Mouse (Mus musculus) CH12.LX (cell line): ENCODE data around the gene Mrm1. TPM values are rescaled to one million over a fixed set of nuclear protein-coding genes. Genes with fewer than 3 reads are reported as not detected.

Experiments used
- DNase-seq: peaks from one replicate; pipeline ENCODE4 v3.0.0-alpha.2; 2013; ENCODE audit errors: extremely low read depth
- H3K27ac ChIP-seq: 2 replicates; pipeline ENCODE4 v1.5.1; 2012; ENCODE audit warnings: low read depth, mild to moderate bottlenecking, control low read depth, moderate library complexity; ENCODE audit not compliant: insufficient read depth
- H3K27me3 ChIP-seq: replicated peaks from 2 replicates; pipeline ENCODE3; 2012; ENCODE audit warnings: inconsistent platforms
- H3K36me3 ChIP-seq, 2 experiments: replicated peaks in 1 of 2; 2 replicates each; pipeline versions ENCODE3 to v1.6.1; 2012; ENCODE audit warnings: inconsistent platforms in 1 of 2, low read length in 1 of 2, mild to moderate bottlenecking in 1 of 2, mixed read lengths in 1 of 2, moderate library complexity in 1 of 2; ENCODE audit not compliant: control insufficient read depth in 1 of 2, insufficient read depth in 1 of 2
- H3K4me1 ChIP-seq, 2 experiments: 2 replicates each; pipeline ENCODE4 v1.6.1; 2012; ENCODE audit warnings: inconsistent platforms in 1 of 2, moderate library complexity in 1 of 2; ENCODE audit not compliant: insufficient read depth in 2 of 2, control insufficient read depth in 1 of 2
- H3K4me2 ChIP-seq: 2 replicates; pipeline ENCODE4 v1.6.1; 2012; ENCODE audit warnings: low read depth, mild to moderate bottlenecking, control low read depth; ENCODE audit not compliant: poor library complexity, insufficient read depth, severe bottlenecking
- H3K4me3 ChIP-seq, 3 experiments: fragments of 150-350 bp in 1 of 3; sonication (generic) in 1 of 3; replicated peaks in 1 of 3; 2 replicates each; pipeline versions ENCODE3 to v1.5.1; 2011 to 2012; ENCODE audit warnings: low read depth in 2 of 3, low read length in 2 of 3, mild to moderate bottlenecking in 2 of 3, moderate library complexity in 2 of 3, control low read depth in 1 of 3, improper control_type of control experiment in 1 of 3, inconsistent platforms in 1 of 3, mixed read lengths in 1 of 3; ENCODE audit not compliant: poor library complexity in 1 of 3
- H3K79me2 ChIP-seq: replicated peaks from 2 replicates; pipeline ENCODE4 v1.6.1; 2012; ENCODE audit warnings: mild to moderate bottlenecking, moderate library complexity; ENCODE audit not compliant: control insufficient read depth, poor library complexity, insufficient read depth, severe bottlenecking; ENCODE audit errors: extremely low read depth
- H3K9ac ChIP-seq: 2 replicates; pipeline ENCODE4 v1.6.1; 2012; ENCODE audit warnings: low read depth, mild to moderate bottlenecking, control low read depth, moderate library complexity; ENCODE audit not compliant: insufficient read depth
- H3K9me3 ChIP-seq: replicated peaks from 2 replicates; pipeline ENCODE3; 2012; ENCODE audit warnings: low read length, inconsistent platforms, mixed read lengths
- BHLHE40 ChIP-seq: IDR thresholded peaks from 2 replicates; pipeline ENCODE4 v1.6.1; 2011; ENCODE audit warnings: mild to moderate bottlenecking, low read depth, low read length, improper control_type of control experiment
- CTCF ChIP-seq, 2 experiments: IDR thresholded peaks in 1 of 2; conservative IDR thresholded peaks in 1 of 2; 2 replicates each; pipeline ENCODE4 v1.5.1; 2011 to 2012; ENCODE audit warnings: low read depth in 2 of 2, low read length in 2 of 2, improper control_type of control experiment in 1 of 2, inconsistent platforms in 1 of 2, mild to moderate bottlenecking in 1 of 2, moderate library complexity in 1 of 2
- E2F4 ChIP-seq: IDR thresholded peaks from 2 replicates; pipeline ENCODE4 v1.6.1; 2011; ENCODE audit warnings: low read depth, low read length, improper control_type of control experiment; ENCODE audit not compliant: insufficient replicate concordance
- ELF1 ChIP-seq: IDR thresholded peaks from 2 replicates; pipeline ENCODE4 v1.6.1; 2014; ENCODE audit warnings: low read depth, mild to moderate bottlenecking, inconsistent platforms, low read length, improper control_type of control experiment
- EP300 ChIP-seq: IDR thresholded peaks from 2 replicates; pipeline ENCODE4 v1.6.1; 2011; ENCODE audit warnings: low read length, improper control_type of control experiment
- ETS1 ChIP-seq: conservative IDR thresholded peaks from 2 replicates; pipeline ENCODE4 v1.6.1; 2012; ENCODE audit warnings: low read depth, mild to moderate bottlenecking, inconsistent platforms, low read length, improper control_type of control experiment, moderate library complexity
- GABPA ChIP-seq: IDR thresholded peaks from 2 replicates; pipeline ENCODE4 v1.6.1; 2012; ENCODE audit warnings: low read depth, low read length, improper control_type of control experiment, inconsistent platforms; ENCODE audit not compliant: insufficient replicate concordance
- HCFC1 ChIP-seq: IDR thresholded peaks from 2 replicates; pipeline ENCODE4 v1.6.1; 2012; ENCODE audit warnings: low read depth, mild to moderate bottlenecking, inconsistent platforms, low read length, improper control_type of control experiment
- JUN ChIP-seq: IDR thresholded peaks from 2 replicates; pipeline ENCODE4 v1.6.1; 2011; ENCODE audit warnings: low read depth, mild to moderate bottlenecking, low read length, improper control_type of control experiment, moderate library complexity; ENCODE audit not compliant: insufficient read depth
- JUND ChIP-seq: conservative IDR thresholded peaks from 2 replicates; pipeline ENCODE4 v1.6.1; 2011; ENCODE audit warnings: low read depth, low read length, improper control_type of control experiment
- MAFK ChIP-seq: IDR thresholded peaks from 2 replicates; pipeline ENCODE4 v1.6.1; 2011; ENCODE audit warnings: low read length, improper control_type of control experiment; ENCODE audit not compliant: insufficient replicate concordance
- MAX ChIP-seq: IDR thresholded peaks from 2 replicates; pipeline ENCODE4 v1.6.1; 2011; ENCODE audit warnings: low read length, improper control_type of control experiment
- MAZ ChIP-seq: IDR thresholded peaks from 2 replicates; pipeline ENCODE4 v1.6.1; 2012; ENCODE audit warnings: low read depth, mild to moderate bottlenecking, inconsistent platforms, low read length, improper control_type of control experiment, moderate library complexity
- MEF2A ChIP-seq: IDR thresholded peaks from 2 replicates; pipeline ENCODE4 v1.6.1; 2014; ENCODE audit warnings: low read depth, mild to moderate bottlenecking, inconsistent platforms, low read length, improper control_type of control experiment, borderline replicate concordance
- MXI1 ChIP-seq: IDR thresholded peaks from 2 replicates; pipeline ENCODE4 v1.6.1; 2011; ENCODE audit warnings: mild to moderate bottlenecking, low read depth, low read length, improper control_type of control experiment
- MYC ChIP-seq: IDR thresholded peaks from 2 replicates; pipeline ENCODE4 v1.6.1; 2011; ENCODE audit warnings: low read depth, mild to moderate bottlenecking, improper control_type of control experiment, low read length
- NELFE ChIP-seq: IDR thresholded peaks from 2 replicates; pipeline ENCODE4 v1.6.1; 2011; ENCODE audit warnings: low read depth, low read length, improper control_type of control experiment
- PAX5 ChIP-seq: IDR thresholded peaks from 2 replicates; pipeline ENCODE4 v1.6.1; 2012; ENCODE audit warnings: low read length, inconsistent platforms, mixed read lengths
- POLR2A ChIP-seq: IDR thresholded peaks from 2 replicates; pipeline ENCODE4 v1.6.1; 2011; ENCODE audit warnings: low read depth, mild to moderate bottlenecking, improper control_type of control experiment, low read length
- POLR2AphosphoS2 ChIP-seq: IDR thresholded peaks from 2 replicates; pipeline ENCODE4 v1.6.1; 2011; ENCODE audit warnings: low read depth, low read length, improper control_type of control experiment
- RAD21 ChIP-seq: IDR thresholded peaks from 2 replicates; pipeline ENCODE4 v1.6.1; 2011; ENCODE audit warnings: low read depth, mild to moderate bottlenecking, low read length, improper control_type of control experiment, moderate library complexity
- SIN3A ChIP-seq: IDR thresholded peaks from 2 replicates; pipeline ENCODE4 v1.6.1; 2012; ENCODE audit warnings: low read length, improper control_type of control experiment, inconsistent platforms
- SMC3 ChIP-seq: IDR thresholded peaks from 2 replicates; pipeline ENCODE4 v1.6.1; 2011; ENCODE audit warnings: low read depth, low read length, improper control_type of control experiment
- TBP ChIP-seq: conservative IDR thresholded peaks from 2 replicates; pipeline ENCODE4 v1.6.1; 2011; ENCODE audit warnings: low read depth, low read length, improper control_type of control experiment
- USF1 ChIP-seq: IDR thresholded peaks from 2 replicates; pipeline ENCODE4 v1.6.1; 2014; ENCODE audit warnings: low read depth, mild to moderate bottlenecking, inconsistent platforms, low read length, improper control_type of control experiment
- USF2 ChIP-seq: conservative IDR thresholded peaks from 2 replicates; pipeline ENCODE4 v1.6.1; 2011; ENCODE audit warnings: low read depth, low read length, improper control_type of control experiment
- ZKSCAN1 ChIP-seq: IDR thresholded peaks from 2 replicates; pipeline ENCODE4 v1.6.1; 2012; ENCODE audit warnings: low read depth, inconsistent platforms, low read length, improper control_type of control experiment, borderline replicate concordance
- ZNF384 ChIP-seq: IDR thresholded peaks from 2 replicates; pipeline ENCODE4 v1.6.1; 2012; ENCODE audit warnings: low read depth, low read length, improper control_type of control experiment, inconsistent platforms
- dilution Hi-C: fragments of 300-500 bp; cut with MboI; formaldehyde crosslinking; loops from 2 replicates; pipeline ENCODE4 v1.14.3; 2020; ENCODE audit warnings: low sequenced_read_pairs; ENCODE audit not compliant: extremely low pct_unique_long_range_greater_than_20kb, extremely low pct_ligation_motif_present
- in situ Hi-C: fragments of 300-500 bp; cut with MboI; formaldehyde crosslinking; loops from 3 replicates; pipeline ENCODE4 v1.14.3; 2019; ENCODE audit warnings: low sequenced_read_pairs, low pct_ligation_motif_present, low pct_unique_long_range_greater_than_20kb, mixed read lengths
- polyA plus RNA-seq: library from polyadenylated mRNA; unstranded; fragments of >175 nt; gene quantifications from 2 replicates; pipeline ENCODE4 v1.2.1, GENCODE M21; 2012; ENCODE audit warnings: low read depth; ENCODE audit not compliant: insufficient read length
- total RNA-seq, 2 experiments: library from RNA; depleted of rRNA; stranded (reverse); fragments of 300-350 nt in 1 of 2; fragments of >200 nt in 1 of 2; gene quantifications; 2 replicates each; pipeline ENCODE4 v1.2.3; 2012 to 2014

The Mrm1 gene
- total and polyA plus RNA-seq, 3 experiments = 11.1 to 27.8 (median 16.1) TPM

- dilution Hi-C loops (no loop called here), in situ Hi-C loops (no loop called here)
- Histone ChIP-seq H3K27me3 (no peaks in the 10 kb centered on the region), H3K4me2 (no peak overlapping the region), H3K27ac (no peak overlapping the region), H3K9ac (no peak overlapping the region), H3K4me3 (no peak overlapping the region), H3K9me3 (no peaks in the 10 kb centered on the region), H3K4me1 (peaks cover 7 to 46% of the 10 kb centered on the region in 2 experiments)
- no peak for DNase-seq
- no peak for TF ChIP-seq MXI1
- no peak for TF ChIP-seq EP300
- no peak for TF ChIP-seq E2F4
- TF ChIP-seq MEF2A = no peak
- TF ChIP-seq CTCF (conservative IDR thresholded peaks at IDR 0.05 in 1 of 2, IDR thresholded peaks at IDR 0.05 in 1 of 2; ENCODE audit: low read depth in 2 of 2, low read length in 2 of 2) = no peak
- TF ChIP-seq MAZ = no peak
- TF ChIP-seq GABPA = no peak
- TF ChIP-seq RAD21 = no peak
- no peak for TF ChIP-seq MAX
- TF ChIP-seq SMC3 = no peak
- no peak for TF ChIP-seq ETS1
- no peak for TF ChIP-seq PAX5
- TF ChIP-seq USF1 = no peak
- no peak for TF ChIP-seq JUND
- TF ChIP-seq MAFK = no peak
- TF ChIP-seq USF2 = no peak
- no peak for TF ChIP-seq BHLHE40
- no peak for TF ChIP-seq TBP
- TF ChIP-seq ELF1 = no peak
- TF ChIP-seq, all 38 proteins: peak for 0
- H3K79me2 ChIP-seq = no peaks in the 10 kb centered on the region
- peaks cover 13 to 64% of the 10 kb centered on the region in 2 experiments for H3K36me3 ChIP-seq
These were observed 6.9 kb upstream of the Mrm1 start for GRCm38 (mm10) chr11:84826185-84826584.

GRCm38 (mm10) chr11:84825261-84825807, 6.0 kb upstream of the Mrm1 start:
- Histone ChIP-seq H3K27me3 (no peaks in the 10 kb centered on the region), H3K9ac (no peak overlapping the region), H3K4me2 (no peak overlapping the region), H3K36me3 (peaks cover 10 to 63% of the 10 kb centered on the region in 2 experiments), H3K4me1 (peaks cover 9 to 54% of the 10 kb centered on the region in 2 experiments), H3K4me3 (no peak overlapping the region), H3K79me2 (no peaks in the 10 kb centered on the region; the same call in 1 of the 2 replicates), H3K27ac (no peak overlapping the region), H3K9me3 (no peaks in the 10 kb centered on the region)
- in situ Hi-C loops (no loop called here), dilution Hi-C loops (no loop called here)
- no peak for TF ChIP-seq MXI1
- TF ChIP-seq POLR2AphosphoS2 = no peak
- no peak for TF ChIP-seq BHLHE40
- no peak for TF ChIP-seq USF1
- no peak for TF ChIP-seq GABPA
- TF ChIP-seq MAX = no peak
- no peak for TF ChIP-seq PAX5
- TF ChIP-seq MYC = no peak
- TF ChIP-seq CTCF (conservative IDR thresholded peaks at IDR 0.05 in 1 of 2, IDR thresholded peaks at IDR 0.05 in 1 of 2; ENCODE audit: low read depth in 2 of 2, low read length in 2 of 2) = no peak
- TF ChIP-seq NELFE = no peak
- TF ChIP-seq MAFK = no peak
- no peak for TF ChIP-seq SIN3A
- no peak for TF ChIP-seq ELF1
- TF ChIP-seq ZKSCAN1 = no peak
- no peak for TF ChIP-seq POLR2A
- no peak for TF ChIP-seq JUN
- no peak for TF ChIP-seq RAD21
- TF ChIP-seq HCFC1 = no peak
- TF ChIP-seq ZNF384 = no peak
- DNase-seq = no peak
